Mouse (Mus musculus): ENCODE data around the gene Lrig1.

Lrig1 gene

DNA sequence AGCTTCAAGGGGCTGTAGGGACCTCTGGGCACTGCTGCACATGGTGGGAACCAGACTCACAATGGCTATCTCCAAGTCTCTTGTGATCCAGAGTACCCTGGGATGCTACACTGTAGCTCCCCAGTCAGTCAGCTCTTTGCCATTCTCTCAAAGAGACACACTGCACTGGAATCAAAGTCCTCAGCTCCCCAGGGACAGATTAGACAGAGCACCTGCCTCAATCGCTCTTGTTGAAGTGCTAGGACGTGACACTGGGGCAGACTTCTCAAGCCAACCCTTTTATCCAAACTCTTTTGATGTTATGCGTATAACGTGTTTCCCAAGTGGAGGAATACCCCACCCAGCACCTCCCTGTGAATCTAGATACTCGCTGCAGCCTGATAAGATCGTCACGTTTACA, 23.7 kb downstream of the Lrig1 start:
- no peak for DNase-seq

DNA sequence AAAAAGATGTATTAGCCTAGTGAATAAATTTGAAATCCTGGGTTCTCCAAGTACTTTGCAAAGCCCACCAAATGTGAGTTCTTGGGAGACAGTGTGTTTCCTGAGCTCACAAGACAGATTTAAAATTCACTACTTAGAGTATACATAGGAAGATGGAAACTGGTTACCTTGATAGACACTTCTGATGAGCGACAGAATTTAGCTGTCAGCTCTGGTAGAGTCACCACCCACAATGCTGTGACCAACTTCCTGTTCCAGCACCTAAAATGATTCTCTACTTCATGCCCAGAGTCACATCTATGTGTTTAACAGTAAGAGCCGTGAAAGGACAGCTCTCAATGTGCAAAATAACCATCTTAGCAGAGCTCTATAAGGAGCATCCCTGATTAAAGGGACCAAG, 27.5 kb downstream of the Lrig1 start:
- no peak for DNase-seq

DNA sequence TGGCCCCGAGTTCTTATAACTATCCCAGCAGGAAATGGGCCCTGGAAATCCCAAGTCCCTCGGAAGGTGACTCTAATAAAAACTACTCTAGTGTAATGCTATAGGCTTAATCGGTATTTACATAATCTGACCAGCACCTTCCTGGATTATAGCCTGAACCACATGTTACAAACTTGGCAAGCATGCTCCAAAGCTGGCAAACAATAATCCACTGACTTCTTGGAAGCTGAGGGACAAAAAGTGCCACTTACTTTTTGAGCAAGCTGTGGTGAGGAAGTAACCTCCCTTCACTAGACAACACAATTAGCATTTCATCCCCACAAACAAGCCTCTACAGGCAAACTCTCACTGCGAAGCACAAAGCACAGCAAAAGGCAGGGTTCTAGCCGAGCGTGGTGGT, 30.6 kb downstream of the Lrig1 start:
- no peak for DNase-seq

DNA sequence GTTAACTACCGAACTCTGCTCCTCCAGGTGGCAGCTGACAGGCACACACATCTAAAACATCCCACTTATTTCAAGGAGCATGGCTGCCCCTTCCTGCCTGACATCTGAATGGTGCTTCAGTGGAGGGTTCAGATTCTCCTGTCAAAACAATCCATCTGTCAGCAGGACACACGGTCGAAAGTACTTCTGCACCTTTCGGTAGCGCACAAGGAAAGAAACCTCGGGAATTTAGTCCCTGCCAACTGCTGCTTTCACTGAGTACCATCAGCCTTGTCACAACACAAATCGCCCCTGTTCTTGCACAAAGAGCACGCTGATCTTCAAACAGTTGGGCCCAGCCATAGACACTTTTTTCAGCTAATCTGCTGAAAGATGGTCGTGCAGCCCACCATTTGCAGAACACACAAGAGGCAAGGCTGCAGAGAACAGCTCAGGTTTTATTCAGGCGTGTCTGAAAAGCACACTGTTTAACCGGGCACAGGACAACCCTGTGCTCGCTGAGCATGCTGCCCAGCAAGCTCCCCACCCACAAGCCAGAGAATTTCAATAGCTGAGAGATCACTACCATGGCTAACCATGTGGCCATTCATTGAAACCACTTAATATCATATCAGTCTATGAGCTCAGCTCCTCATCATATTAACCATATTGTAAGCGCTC, 31.6 kb downstream of the Lrig1 start:
- DNase-seq: no peak

DNA sequence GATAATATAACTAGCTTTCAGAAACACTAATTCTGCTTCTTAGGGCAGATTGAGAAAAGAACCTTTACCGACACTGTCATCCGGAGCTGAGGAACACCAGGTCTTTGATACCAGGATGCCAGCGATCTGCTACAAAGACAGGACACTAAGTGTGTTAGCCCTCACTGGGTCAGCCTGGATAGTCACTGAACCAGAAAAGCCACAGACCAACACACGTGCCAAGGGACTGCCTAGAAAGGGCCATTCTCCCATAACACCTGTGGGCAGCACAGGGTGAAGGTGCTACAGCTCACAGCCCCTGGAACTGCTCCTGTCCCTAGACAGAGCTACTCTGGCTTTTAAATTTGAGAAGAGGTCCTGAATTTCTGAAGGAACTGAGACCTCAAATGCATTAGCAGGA, 32.8 kb downstream of the Lrig1 start:
- DNase-seq: no peak

DNA sequence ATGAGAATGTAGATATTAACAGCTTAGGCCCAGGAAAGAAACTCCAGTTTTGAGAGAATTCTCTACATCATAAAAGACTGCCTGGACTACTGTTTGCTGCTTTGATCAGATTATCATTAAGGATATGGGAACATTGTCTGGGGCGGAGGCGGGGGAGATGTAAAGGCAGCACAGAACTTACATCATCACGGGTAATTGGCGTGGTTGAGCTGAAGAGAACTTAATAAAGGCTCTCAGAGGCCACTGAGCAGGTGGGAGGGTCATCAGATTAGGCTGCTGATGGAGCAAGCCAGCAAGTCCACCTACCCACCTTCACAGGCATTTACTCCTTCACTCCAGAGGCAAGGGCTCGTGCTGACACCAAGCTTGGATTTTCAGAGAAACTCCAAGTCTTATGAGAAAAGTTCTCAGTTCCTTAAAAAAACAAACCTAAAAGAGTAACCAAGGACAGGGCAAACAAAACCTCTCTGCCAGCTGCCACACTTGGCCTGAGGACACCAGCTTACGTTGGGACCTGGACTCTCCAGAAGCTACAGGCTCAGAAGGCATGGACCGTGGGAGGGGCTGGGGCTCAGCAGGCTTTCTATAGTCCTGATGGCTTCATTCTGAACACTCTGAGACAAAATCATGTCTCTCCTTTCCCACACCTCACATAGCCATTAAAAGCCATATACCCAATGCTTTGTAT, 33.4 kb downstream of the Lrig1 start:
- no peak for DNase-seq

DNA sequence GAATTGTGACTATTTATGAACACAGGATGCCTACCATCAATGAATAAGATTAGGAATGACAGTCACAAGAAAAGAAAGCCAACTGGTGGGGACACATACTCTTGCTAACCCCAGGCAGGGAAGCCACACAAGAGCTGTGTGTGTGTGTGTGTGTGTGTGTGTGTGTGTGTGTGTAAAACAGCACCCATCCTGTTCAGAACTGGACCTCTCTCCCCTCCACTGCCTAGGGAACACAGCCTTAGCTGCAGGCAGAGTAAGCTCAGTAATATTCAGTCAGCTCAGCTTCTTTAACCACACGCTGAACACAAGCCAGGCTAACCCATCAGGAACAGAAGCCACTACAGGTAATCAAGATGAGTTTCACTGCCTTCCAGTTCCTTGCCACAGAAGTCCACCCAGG, 34.3 kb downstream of the Lrig1 start:
- no peak for DNase-seq

DNA sequence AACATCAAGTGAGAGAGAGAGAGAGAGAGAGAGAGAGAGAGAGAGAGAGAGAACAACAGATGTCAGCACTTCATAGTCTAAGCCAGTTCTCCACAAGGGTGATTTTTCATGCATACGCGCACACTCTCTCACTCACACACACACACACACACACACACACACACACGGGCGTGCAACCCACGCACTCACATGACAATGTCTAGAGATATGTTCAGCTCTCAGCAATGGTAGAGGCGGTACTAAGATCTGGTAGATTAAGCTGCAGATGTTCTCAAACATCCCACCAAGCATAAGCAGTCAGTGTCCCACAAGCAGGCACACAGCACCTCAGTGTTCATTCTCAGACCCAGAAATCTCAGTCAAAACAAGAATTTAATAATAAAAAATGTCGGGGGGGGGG, 34.7 kb downstream of the Lrig1 start:
- DNase-seq: peak; percentile 78

DNA sequence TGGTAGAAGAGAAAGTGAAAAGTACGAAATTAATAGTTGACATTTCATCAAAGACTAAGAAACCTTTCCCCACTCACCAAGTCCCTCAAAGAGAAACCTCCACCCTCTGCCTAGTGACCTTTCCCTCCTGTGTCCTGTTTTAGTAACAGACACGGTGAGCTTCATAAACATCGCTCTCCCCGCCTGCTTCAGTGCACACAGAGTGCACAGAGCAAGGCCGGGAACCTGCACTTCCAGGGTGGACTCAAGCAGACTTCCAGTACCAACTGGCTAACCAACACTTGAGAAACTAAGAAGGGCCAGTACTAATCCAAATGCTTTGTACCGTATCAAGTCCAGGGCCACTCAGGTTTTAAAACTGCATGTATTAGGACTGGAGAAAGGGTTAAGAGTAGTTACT, 36.0 kb downstream of the Lrig1 start:
- no peak for DNase-seq

DNA sequence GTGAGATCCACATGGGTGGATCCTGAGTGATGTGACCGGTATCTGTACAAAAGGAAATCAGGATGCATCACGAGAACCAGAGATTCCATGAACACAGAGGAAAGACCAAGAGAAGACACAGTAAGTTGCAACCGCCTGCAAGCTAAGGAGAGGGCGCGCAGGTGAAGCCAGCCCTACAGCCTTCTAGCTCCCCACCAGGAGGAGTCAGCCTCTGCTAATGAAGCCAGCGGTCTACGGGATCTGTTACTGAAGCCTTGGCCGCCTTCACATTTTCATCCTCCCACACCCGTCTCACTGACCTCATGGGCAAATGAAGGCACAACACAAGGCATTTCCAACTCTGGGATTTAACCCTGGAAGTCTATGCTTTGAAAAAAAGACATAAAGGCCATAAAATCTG, 38.0 kb downstream of the Lrig1 start:
- no peak for DNase-seq

DNA sequence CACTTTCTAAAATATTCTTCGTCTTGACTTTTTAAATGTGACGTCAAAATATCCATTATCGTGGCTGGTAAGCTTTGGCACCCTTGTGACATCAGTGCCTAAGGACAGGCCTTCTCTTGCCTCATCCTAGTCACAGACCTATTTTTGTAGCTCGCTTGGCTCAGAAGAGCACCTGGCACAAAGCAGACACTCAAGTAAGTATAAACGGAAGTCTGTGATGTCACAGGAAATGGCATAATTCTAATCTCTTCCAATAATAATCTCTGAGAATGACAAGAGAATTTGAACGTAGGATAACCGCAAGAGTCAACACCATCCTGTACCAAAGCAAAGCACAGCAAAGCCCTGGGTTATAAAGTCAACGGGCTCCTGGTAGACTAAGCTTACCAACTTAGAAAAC, 38.6 kb downstream of the Lrig1 start:
- DNase-seq: no peak

DNA sequence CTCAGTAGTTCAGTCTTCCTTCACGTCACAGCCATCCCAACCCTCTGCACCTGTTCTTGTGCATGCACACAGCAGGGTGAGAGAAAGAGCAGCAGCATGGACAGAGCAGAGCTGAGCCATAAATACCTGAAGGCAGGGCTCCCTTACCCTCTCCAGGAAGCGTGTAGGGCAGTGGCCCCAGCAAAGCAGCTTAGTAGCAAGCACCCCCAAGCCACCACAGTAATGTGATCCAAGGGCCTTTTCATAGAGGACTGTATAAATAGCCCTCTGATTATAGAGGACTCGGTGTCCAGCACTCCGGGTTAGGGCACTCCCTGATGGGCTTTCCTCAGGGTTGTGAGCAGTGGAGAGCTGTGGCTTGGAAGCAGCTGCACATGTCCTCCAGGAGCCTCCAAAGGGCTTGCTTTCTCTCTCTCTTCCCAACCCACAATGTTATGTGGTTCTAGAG, 40.0 kb downstream of the Lrig1 start:
- DNase-seq: no peak

DNA sequence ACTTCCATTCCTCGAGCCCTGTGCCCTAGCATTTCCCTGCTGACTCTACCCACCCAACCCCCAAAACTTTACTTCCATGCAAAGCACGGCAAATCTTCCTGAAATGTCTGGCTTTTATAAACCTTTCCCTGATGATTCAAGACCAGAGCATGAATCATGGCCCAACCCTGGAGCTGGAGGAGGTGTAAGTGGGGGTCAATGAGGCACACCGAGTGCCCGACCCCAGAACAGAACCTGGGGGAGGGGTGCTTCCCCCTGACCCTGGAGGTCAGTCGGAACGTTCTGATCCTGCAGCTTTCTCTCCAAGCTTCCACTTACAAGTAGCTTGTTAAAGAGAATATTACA, 41.9 kb downstream of the Lrig1 start:
- no peak for DNase-seq

DNA sequence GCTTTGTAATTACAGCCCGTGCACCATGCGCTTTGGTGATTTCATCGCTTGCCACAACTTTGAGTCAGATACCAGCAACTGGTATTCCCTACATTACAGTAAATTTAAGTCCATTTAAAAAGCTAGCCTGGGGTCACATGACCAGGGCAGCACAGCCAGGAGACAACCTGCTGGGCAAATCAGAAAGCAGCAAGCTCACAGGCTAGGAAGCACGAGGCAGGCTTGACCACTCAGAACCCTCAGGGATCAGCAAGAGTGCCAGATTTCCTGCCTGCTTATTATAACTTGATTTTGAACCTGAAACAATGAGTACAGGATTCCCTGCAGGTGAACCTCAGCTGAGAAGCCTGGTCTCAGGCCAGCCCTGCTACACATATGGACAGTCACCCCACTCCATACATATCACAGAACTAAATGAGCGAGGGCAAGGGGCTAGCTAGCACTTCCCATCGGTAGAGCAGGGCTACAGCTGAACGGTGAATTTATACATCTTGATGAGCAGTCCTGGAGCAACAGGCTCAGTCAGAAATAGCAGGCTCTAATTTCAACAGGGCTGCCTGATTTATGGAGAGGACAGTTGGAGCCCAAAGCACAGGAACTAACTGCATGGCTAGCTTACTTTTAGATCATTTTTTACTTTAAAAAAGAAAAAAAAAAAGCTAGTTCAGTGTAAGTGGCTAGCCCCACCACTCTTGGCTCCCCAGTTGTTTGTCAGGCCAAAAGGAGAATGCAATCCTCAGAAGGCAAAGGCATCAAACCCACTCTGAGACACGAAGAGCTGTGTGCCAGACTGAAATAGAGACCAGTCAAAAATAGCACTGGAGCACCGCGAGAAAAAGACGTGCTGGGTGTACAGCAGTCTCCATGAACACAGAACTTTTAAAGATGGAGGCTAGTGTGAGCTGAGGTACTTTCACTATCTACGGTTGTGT, 42.5 kb downstream of the Lrig1 start:
- DNase-seq: no peak

DNA sequence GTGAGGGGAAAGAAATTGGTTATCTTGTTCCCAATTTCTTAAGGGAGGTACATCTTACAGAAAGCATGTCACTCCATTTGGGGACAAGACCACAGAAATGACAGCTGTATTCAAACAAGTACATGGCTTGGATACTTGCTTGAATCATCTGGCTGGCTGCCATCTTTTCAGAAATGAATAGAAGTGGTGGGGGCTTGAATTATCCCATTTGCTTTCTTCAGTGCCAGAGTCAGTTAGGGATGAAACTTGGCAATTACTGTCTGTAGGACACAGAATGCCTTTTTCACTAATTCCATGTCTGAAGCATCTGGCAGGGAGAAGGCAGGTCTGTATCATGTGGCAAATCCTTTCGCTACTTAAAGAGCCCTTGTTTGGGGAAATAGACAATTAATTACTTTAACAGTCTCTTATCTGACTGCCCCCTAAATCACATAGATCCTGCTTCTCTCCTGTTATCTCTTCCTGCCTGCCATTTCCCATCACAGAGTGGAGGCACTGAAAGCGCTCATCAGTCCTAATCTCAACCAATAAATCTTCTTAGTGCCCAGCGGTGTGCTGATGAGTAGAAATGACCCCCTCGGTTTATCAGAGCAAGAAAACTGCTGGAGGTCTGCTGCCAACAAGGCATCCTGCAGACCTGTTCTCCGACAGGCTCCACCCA, 44.0 kb downstream of the Lrig1 start:
- no peak for DNase-seq

DNA sequence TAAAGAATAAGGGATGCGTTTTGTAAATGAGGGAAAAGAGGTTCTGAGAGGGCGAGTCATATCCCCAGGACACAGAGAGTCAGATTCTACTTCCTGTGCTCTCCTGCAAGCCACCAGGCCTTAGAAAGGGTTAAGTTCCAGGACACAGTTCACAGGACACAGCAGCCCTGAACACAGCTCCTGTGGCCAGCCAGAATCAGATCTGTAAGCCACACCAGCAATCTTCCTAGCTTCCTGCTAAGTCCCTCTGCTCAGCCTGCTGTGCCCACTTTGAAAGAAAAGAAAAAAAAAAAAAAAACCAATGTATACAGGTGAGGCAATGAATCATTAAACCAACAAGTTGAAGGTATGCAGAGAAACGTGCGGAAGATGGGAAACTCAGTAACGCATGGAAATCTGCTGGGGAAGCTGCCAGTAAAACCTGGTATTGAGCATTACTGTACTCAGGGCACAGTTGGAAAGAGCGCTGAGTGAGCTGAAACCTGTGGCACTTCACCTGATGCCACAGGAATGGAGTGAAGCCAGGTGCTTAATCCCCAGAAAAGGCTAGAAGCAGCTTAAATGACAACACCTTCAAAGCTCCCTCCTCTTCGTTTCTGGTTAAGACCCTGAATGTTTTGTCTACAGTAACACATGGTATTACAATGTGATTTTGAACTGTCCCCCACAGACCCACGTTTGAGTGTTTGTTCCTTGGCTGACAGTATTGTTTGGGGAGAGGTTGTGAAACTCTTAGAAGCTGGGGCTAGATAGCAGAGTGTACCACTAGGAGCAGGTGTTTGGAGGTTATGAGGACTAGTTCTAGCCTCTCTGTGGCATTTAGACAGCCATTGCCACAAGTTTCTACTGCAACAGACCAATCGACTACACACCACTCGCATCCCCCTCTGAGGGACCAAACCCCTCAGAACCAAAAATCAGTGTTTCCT, 46.3 kb downstream of the Lrig1 start:
- no peak for DNase-seq

DNA sequence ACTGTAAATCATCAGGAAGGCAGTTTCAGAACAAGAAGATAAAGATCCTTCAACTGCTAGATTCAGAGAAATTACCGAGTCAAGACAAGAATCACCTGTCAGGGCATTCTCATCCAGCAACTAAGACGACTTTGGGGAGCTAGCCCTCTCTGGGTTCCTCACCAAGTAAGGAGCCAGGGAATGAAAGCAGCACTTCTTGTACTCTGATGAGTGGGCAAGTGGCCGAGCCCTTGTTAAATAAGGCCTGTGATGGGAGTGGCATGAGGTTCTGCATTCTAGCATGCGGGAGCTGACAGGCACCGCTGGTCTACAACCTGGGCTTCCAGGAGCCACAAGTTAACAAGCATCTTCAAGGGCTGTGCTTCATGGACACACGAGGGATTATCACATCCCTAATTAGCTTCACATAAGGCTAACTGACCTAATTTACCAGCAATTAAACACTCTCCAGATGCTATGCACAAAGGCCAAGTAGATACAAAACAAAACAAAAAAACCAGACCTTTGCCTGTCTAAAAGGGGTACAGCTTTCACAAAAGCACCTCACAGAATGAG, 47.2 kb downstream of the Lrig1 start:
- no peak for DNase-seq

DNA sequence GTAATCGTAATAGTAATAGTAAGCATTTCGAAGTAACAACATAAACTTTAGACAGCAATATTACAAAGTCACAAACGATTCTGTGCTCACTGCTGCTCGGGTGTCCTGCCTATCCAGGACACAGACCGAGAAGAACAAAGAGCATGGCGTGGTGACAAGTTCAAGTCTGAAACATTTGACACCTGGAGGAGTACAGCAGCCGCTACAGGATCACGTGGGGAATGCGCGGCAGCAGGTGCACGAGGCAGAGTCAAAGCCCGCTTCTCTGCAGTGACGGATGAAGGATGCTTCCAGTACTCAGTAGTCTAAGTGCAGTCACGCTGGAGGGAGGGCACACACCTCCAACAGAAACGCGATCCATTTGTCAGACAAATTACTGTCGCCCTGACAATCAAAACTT, 48.4 kb downstream of the Lrig1 start:
- DNase-seq: peak; percentile 69

DNA sequence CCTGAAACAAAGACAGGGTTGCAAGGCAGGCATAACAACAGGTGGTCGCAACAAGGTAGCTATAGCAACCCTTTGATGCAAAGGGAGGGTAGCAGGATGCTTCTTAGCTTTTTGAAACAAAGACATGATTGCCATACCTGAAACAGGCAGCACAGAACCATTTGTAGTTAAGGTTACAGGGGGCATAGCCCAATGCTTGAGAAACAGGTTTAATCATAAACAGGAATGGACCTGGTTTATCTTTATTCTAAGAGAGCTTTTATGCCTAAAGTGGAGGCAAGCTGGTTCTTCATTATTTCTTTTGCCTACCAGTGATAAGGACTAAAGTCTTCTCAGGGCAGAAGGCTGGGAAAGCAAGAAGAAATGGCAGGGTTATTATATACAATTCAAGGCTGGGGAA, 50.3 kb downstream of the Lrig1 start:
- DNase-seq: peak; percentile 47

DNA sequence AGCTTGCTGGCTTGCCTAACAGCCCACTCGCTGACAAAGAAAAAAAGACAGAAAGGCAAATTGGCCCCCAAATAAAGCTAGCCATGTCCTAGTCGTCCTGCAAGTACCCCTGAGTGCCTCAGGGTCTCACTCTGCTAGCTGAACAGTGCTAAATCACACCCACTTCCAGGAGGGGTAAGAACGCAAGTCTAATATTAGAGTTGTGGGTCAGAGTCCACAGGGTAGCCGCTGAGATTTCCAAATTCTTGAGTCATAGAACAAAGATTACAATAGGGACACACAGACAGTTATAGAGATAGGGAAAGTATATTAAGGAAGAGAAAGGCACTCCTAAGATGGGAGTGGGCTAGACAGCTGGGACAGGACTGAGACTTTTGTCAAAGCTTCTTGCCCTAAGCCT, 51.5 kb downstream of the Lrig1 start:
- DNase-seq: no peak

DNA sequence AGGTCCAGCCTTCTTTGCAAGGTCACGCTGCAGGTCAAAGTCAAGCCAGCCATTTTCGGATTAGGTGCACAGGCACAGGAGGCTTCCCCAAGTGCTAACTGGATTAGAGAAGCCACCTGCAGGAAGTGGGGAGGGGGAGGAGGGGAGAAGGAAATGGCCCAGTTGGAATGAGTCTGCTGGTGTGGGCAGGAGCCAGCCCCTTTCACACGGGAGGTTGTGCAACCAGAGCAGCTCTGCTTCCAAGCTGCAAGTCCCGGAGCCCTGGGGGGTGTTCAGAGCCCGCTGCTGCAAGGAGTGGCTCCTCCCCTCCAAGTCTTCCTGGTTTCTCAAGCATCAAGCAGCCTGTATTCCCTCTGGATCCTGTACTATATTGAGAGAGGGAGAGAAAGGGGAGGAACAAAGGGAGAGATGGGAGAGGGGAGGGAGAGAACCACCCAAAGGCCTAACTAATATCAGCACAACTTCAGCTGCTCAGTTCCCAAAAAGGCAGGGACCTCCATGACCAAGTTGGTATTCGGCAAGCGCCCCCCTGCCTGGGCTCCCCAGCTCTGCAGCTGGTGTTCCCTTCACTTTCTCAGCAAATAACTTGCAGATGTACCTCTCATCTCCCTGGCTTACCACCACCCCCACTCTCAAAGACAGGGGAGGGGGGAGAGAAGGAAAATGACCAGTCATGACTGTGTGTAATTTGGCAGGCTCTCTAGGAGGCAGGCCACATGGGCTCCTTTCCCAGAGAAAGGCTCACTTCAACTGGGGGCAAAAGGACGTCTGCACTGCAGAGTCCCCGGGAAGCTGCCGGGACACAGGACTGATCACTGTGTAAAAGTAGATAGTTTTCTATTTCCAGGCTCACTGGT, 52.2 kb downstream of the Lrig1 start:
- DNase-seq: peak; percentile 85

All from thymus, postnatal 14 days (tissue).